Mouse (Mus musculus) lung, postnatal 10 days (tissue): Measurements from ENCODE around the gene Arl10.
"Not testable (repeated sequence)": the region's sequence is repeated elsewhere in the genome, so short reads cannot be mapped to it uniquely, and the experiment has no call there.

ENCODE experiments used
- DNase-seq: peaks from one replicate; pipeline ENCODE4 v3.0.0; 2021

Gene Arl10

DNA sequence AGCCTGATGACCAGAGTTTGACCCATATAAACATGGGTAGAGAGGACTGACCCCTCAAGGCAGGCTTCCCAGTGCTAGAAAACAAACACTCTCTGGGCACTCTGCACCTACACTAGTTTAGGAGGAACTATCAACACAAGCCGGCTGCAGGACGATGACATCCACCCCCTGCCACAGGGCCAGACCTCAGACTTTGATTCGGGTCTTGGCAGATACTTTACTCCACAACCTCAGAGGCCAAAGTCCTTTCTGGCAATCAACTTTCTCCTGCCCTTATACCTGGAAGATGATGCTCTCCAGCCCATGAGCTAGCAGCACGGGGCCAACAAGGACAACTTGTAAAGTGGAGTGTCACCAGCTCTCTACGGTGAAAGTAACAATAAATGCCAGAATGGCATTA lies 8.0 kb downstream of the Arl10 start:
- no peak for DNase-seq

DNA sequence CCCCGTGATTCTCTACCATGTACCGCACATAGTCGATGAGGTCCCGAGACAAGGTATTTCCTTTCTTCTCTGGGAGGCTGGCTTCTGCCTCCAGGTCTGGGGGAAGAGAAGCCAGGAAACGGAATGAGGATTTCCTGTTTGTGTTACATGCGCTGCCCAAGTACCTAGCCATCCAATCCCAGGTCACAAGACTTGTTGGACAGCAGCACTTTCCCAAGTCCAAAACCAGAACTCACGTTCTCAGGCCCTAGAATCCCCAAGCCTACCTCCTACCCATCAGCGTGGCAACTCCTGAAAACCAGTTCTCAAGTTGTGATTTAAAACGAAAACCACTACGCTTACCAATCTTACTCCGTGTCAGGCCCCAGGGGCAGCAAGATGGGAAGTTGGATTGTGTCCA lies 11.0 kb downstream of the Arl10 start:
- no peak for DNase-seq

DNA sequence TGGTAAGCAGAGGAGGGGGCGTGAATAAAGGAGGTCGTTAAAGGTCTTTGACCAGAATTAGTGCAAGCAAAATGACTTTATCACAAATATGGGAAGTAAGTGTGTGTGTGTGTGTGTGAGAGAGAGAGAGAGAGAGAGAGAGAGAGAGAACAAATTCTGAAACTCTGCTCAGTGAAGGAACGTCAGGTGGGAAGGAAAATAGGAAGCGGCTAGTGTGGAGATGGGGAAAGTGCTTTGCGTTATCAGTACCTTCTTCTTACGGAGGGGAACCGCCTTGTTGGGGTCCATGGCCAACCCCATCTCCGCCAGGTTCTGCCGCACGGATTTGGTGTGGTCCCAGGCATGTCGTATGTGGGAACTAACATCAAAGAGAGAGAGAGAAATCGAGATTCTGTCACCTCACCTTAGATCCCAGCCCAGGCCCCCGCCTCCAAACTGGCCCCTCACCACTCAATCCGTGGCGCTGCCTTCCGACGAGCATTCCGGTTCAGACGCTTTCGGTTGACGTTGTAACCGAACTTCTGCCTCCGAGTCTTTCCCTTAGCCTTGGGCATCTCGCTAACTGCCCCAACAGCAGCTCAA lies 14.7 kb downstream of the Arl10 start:
- DNase-seq: no peak

DNA sequence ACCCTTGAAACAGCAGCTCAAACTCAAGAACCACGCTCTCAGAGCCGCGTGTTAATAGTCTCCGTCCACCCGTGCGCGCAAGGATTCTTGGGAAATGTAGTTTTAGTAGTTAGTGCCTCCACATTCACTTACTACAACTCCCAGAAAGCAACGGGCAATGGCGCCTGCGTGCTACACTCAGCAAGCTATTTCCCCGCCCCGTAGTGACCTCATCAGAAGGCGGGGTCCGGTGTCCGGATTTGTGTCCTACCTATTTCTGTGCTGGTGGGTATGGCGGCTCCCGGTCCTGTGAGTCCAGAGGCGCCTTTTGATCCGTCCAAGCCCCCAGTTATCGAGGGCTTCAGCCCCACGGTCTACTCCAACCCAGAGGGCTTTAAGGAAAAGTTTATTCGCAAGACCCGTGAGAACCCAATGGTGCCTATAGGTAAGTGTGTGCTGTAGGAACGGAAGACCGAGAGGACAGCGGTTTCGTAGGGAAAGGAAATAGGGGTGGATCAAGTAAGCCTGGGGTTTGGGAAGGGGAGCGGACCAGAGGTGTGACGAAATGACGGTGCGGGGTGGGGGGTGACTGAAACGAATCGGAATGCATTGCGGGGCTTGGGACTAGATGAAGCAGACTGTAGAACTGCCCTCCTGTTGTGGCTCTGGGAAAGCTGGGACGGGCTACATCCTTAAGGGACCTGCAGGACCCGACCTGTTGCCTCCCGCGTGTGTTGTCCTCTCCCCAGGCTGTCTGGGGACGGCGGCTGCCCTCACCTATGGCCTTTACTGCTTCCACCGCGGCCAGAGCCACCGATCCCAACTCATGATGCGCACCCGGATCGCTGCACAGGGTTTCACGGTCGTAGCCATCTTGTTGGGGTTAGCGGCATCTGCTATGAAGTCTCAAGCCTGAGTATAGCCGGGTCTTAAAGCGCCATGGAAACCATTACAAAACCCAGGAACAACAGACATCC lies 15.5 kb downstream of the Arl10 start, which contains the start of the genes Nop16 and Higd2a:
Nop16 (minus strand) TSS at position 95 of the 956 bp plus-strand sequence.
Higd2a (plus strand) TSS at position 212 of the 956 bp plus-strand sequence.
- peak; percentile 99 for DNase-seq

DNA sequence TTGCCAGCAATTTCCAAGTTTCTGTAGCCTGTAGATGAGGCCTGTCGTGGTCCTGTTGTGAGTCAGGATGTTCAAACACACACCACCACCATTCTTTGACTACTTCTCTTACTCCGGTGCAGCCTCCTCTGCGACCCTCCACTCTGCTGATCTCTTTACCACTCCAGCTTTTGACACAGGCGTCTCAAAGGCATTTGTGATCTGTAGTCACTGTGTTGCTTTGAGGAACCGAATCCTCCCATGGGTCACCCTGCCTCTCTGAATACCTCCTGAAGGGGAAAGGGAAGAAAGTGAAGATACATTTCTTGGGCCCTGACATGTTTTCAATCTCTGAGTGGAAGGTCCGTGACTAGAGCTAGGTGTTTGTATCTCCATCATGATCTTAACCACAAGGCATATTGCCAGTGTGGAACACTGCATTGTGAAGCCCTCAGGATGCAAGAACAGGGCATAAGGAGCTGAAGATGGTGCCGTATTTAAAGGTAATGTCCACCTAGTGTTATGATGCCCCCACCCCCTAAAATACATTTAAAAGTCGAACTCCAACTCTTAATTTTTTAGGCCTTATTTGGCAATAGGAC lies 17.1 kb downstream of the Arl10 start:
- DNase-seq: no peak

DNA sequence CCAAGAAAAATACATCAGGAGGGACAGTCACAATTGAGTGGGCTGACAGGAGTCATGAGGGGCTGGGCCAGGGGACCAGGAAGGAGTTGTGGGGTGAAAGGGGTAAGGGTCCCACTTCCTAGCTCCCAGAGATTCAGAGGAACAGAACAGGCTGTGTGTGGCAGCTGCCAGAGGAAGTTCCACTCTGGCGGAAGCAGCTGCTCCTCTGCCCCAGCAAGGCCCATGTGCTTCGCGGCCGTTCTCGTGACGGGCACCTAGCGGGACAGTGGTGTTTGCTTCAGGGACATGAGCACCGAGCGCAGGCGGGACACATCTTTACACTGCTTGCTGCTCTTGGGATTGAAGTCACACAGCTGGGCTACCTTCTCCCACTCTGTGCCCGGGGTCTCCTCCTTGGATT lies 18.8 kb downstream of the Arl10 start:
- DNase-seq: no peak

DNA sequence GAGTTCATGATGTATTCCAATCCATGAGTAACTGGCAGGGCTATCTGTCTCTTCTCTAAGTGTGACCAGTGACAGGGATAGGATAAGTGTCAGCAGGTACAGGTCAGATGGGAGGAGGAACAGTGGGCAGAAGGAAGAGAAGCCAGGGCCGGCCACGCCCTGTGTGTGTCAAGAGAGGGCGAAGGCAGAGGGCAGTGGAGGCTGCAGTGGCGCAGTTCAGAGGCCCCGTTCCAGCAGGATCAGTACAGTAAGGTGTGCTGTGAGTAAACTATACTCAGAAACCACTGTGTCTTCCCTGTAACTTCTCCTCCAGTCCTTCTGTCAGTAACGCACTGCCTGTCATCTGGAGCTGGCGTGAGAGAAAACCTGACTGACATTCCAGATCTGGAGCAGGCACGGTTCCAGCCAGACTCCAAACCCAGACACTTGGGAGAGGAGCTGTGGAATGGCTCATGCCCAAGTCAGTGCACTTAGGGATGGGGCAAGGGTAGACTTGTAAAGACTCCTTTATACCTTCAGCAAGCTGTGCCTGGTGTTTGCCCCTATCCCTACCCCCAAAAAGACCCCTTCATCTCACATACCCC lies 21.4 kb downstream of the Arl10 start:
- no peak for DNase-seq

DNA sequence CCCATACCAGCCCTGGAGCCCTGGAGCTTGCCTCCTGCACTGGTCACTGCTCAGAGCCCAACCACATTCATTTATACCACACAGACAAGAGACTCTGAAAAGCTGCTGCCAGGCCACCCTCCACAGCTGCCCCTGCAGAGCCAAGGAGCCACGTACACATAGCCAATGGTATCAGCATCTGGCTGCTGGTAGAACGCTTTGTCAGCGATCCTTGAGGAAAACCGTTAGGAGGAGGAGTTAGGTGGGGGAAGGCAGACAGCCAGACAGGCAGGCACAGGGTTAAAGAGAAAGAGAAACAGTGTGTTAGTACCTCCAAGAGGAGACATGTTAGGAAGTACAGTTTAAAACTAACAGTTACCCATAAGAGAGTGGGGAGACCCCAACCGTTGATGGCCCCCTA lies 22.1 kb downstream of the Arl10 start:
- DNase-seq: no peak

DNA sequence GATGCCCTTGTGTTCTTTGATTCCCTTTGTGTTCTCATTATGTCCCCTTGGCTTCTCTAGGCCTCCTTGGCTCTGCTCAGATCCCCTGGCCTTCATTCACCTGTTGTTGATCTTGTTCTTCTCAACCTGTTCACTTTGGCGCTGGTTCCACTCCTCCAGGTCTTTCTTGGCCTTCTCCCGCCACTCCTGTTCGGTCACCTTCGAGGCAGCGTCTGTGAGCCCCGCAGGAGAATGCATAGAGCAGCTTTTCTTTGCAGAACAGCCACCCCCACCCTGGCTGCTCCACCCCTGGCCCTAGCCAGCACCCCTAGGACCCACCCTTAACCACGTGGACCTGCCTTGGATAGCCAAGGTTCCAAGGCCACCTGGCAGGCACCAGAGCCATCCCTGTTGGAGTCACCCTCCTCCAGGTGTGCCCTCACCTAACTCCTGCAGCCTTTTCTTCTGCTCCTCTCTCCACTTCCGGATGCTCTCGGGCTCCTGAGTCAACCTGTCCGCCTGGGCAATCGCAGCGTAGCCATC lies 23.9 kb downstream of the Arl10 start:
- no peak for DNase-seq

DNA sequence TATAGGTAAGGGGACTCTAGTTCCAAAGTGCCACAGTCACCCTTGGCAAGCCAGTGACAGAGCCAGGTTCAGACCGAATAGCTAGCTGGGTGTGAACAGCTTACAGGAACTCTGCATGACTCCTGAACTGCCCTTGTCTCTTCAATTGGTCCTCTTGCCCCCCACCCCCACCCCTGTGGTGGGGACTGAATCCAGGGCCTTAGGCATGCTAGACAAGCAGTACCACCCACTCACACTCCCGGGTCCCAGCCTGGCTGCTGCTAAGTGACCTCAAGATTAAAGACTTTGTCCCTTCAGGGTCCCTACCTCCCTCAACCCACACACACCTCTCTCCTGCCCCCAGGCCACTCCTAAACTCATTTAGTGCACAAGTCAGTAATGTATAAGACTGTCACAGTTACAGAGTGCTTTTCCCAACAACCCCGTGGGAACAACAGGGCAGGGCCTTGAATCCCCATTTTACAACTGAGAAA lies 27.9 kb downstream of the Arl10 start:
- no peak for DNase-seq

DNA sequence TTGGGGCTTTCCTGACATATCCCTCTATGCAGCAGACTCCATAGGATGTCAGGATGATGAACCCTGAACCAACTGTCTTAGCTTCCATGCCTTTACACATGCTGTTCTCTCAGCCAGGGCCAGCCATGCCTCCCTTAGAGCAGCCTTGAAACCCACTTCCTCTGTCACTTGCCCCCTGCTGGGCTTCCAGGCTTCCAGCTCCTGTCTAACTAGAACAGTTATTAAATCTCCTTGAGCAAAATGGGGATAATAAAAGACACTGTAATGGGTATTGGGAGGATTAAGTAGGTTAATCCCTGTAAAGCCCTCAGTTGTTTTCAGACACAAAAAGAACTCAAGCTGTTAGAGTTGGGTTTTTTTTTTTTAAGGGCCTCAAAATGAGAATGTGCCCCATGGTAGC lies 28.7 kb downstream of the Arl10 start:
- DNase-seq: no peak

DNA sequence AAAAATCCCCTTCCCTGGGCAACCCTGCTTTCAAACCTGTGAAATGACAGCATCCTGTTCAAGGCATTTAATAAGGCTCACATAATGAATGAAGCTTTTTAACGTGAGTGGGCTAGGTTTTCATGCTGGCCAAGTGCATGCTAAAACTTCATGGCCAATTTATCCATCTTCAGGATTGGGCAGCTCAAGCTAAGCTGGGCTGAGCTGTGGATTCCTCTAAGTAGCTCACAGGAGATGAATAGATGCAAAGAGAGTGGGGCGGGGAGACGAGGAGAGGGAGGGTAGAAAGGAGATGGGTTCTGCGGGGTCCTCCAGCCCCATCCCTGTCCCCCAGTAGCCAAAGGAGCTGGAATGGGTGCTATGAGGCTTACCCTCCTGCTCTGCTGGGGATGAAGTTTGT lies 29.4 kb downstream of the Arl10 start:
- no peak for DNase-seq

DNA sequence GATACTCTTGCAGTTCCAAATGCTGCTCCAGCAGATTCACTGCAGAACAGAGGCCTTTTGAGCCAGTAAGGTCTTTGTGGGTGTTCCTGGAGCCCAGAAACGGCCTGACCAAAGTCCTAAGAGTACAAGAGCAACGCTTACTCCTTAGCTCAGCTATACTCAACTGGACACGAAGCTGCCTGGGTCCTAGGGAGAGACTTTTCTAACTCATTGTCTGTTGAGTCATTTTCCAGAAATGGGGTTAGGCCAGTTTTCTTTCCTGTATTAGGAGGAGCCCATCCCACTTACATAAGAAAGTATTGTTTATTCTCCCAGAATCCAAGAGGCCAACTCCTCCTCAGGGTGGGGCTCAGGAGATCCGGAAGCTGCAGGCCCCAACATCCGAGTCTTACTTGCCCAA lies 30.6 kb downstream of the Arl10 start:
- no peak for DNase-seq

DNA sequence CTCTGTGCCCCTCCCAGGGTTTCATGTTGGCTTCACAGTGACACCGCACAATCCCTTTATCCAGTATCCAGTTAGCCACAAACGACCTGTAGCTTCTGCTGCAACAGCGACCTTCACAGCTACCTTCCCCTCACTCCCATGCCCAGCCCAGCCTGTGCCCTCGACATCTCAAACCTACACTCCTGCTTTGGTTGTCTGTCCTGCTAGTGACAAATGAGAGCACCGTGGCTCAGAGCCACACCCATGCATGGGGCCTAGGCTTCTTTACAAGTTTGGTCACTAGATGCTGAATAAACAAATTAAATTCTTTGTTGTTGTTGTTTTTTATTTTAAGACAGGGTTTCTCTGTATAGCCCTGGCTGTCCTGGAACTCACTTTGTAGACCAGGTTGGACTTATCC lies 32.4 kb downstream of the Arl10 start:
- no peak for DNase-seq

DNA sequence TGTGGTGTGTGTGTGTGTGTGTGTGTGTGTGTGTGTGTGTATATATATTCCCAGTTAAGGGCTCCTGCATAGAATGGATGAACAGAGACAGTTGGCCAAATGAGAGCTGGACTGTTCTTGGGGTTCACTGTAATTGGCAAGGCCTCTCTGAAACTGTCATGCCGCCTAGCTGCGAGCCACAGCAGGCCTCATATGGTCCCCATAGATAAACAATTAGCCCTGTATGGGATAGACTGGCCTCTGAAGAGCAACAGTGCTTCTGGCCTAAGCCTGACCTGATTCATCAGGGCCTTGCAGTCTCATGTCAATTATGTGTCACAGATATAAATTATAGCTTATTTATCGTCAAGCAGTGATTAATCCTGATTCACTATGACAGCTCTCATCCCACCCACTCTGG lies 33.2 kb downstream of the Arl10 start:
- no peak for DNase-seq

DNA sequence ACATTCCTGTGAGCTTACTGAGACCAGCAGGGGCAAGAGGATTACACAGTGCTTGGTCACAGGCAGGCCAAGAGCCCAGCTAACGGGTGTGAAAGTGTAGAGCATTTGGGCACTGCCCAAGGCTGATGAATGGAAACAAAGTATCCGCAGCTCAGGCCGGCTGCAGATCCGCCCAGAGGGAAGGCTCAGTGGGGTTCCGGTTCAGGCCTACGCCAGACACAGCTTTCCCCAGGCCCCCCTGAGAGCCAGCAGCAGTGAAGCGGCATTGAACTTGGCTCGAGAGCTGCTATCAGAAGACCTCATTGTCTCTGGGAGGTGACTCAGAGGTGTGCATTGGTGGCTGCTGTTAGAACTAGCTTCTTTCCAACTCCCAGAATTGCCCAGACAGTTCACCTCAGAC lies 33.9 kb downstream of the Arl10 start:
- peak; percentile 43 for DNase-seq

DNA sequence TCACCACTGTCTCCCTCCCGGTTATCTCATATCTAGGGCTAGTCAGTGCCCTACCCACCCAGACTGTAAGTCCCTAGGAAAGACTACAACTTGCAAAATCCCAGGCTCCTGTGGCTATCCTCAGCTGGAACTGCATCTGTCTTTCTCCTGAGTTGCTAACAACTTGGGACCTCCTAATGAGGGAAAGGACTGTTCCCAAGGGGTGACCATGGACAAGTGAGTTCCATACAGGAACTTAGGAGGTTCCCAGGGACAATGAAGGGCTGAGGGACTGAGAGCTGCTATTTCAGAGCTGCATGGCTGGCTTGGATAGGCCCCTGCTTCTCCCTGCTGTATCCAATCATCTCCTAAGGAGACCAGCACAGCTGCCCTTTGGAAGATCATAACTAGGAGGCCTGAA lies 34.5 kb downstream of the Arl10 start:
- no peak for DNase-seq

DNA sequence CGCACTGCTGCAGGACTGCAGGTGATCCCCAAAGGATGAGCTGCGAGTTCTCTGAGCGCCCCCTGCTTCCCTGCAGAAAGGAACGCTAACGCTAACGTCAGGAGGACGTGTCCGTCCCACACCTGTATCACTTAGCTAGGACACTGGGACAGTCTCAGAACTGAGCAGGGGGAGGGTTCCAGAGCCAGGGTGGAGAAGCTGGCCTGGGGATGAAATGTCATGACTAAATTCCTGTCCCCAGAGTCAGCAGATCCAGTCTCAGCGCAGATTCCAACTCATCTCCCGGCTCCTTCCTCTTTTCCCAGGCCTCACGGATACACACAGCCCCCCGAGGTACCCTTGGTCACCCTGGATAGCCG lies 35.8 kb downstream of the Arl10 start:
- DNase-seq: no peak

DNA sequence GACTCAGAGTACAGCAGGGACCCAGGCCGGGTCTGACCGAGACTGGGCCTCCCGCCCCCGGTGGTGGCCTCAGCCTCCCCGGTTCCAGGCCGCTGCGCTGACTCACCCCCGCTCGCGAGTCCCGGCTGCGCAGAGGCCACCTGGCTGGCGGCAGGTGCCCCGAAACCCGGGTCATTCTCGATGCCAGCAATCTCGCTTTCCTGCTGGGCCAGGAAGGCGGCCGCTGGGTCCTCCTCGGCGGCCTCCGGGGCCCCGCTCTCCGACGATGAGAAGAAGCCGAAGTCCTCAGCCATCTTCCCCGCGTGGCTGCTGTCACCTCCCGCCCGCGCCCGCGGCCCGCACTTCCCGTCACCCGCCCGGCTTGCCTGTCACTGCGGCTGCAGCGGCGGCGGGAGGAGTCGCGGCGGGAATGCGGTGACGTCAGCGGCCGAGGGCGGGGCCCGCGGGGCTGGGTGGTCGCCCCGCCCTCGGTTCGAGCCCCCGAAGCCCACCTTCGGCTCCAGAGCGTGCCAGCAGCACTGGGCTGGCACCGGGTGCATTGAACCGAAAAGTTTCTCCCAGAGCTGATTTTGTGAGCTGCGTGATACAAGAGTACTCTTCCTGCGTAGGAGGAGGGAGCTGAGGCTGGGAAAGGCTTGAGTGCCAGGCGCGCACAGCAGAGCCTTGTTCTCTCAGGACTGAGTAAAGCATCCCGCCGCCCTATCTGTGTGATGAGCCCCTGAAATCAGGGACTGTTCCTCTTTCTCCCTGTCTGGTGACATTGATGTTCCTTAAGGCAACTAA lies 36.3 kb downstream of the Arl10 start, which contains the start of gene Cltb:
Cltb (minus strand) TSS at position 373 of the 783 bp plus-strand sequence.
- peak; percentile 92 for DNase-seq

DNA sequence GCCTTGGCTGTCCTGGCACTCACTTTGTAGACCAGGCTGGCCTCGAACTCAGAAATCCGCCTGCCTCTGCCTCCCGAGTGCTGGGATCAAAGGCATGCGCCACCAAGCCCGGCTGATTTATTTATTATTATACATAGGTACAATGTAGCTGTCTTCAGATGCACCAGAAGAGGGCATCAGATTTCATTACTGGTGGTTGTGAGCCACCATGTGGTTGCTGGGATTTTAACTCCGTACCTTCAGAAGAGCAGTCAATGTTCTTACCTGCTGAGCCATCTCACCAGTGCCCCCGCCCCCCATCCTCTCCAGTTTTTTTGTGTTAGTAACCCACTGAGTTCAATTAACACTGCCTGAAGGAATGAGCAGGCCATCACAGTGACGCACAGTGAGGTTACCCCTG lies 38.3 kb downstream of the Arl10 start:
- not testable (repeated sequence) for DNase-seq

DNA sequence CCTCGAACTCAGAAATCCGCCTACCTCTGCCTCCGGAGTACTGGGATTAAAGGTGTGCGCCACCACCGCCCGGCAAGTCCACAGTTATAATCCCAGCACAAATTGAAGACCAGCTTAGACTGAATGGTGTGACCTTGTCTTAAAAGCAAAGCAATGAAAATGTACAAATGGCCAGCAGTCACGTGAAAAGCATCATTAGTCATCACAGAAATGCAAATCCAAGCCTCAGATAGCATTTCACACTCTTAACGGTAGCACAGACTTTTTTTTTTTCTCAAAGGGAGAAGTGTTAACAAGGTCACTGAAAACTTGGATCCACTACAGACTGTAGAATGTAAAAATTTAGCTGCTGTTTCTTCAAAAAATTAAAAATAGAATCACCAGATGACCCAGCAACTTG lies 41.5 kb downstream of the Arl10 start:
- no peak for DNase-seq

DNA sequence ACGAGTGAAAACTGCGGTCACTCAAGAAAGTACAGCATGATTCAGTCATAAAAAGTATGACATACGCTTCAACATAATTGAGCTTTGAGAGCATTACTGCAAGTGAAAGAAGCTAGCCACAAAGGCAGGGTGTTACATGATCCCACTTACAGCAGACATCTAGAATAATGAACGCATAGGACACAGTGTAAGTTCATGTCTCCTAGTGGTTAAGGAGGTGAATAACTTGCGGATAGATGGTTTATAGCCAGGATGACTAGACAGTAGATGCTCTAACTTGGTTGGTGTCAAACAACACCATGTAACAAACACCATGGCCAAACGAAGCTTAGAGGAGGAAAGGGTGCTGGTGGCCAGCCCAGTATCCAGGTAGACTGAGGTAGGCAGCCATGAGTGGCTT lies 42.2 kb downstream of the Arl10 start:
- no peak for DNase-seq
